Mouse (Mus musculus): ENCODE measurements around the gene Agrp.
"Not testable (repeated sequence)": the region's sequence is repeated elsewhere in the genome, so short reads cannot be mapped to it uniquely, and the experiment has no call there.

Agrp gene

GRCm38 (mm10) chr8:105621841-105622240 lies 15.4 kb downstream of the Agrp start:
- DNase-seq: no peak

GRCm38 (mm10) chr8:105620946-105621720 lies 16.1 kb downstream of the Agrp start:
- no peak for DNase-seq

- no peak for DNase-seq
Observed at GRCm38 (mm10) chr8:105620211-105620610, 17.0 kb downstream of the Agrp start.

GRCm38 (mm10) chr8:105618892-105619591 lies 18.2 kb downstream of the Agrp start:
- DNase-seq: no peak

GRCm38 (mm10) chr8:105618279-105618634 lies 18.9 kb downstream of the Agrp start:
- no peak for DNase-seq

GRCm38 (mm10) chr8:105617451-105618278 lies 19.5 kb downstream of the Agrp start:
- DNase-seq: no peak

- DNase-seq: no peak
Observed at GRCm38 (mm10) chr8:105615942-105616341, 21.3 kb downstream of the Agrp start.

- DNase-seq: no peak
Observed at GRCm38 (mm10) chr8:105613830-105614511, 23.2 kb downstream of the Agrp start.

GRCm38 (mm10) chr8:105613037-105613436 lies 24.2 kb downstream of the Agrp start:
- no peak for DNase-seq

- DNase-seq: no peak
Observed at GRCm38 (mm10) chr8:105611836-105612235, 25.4 kb downstream of the Agrp start.

- DNase-seq: no peak
Observed at GRCm38 (mm10) chr8:105609771-105610170, 27.4 kb downstream of the Agrp start.

GRCm38 (mm10) chr8:105609355-105609754 lies 27.8 kb downstream of the Agrp start:
- no peak for DNase-seq

GRCm38 (mm10) chr8:105607684-105608083 lies 29.5 kb downstream of the Agrp start:
- DNase-seq: peak; percentile 59

- DNase-seq: peak; percentile 30
Observed at GRCm38 (mm10) chr8:105607062-105607461, 30.1 kb downstream of the Agrp start.

- peak; percentile 81 for DNase-seq
Observed at GRCm38 (mm10) chr8:105606189-105607023, 30.8 kb downstream of the Agrp start.

GRCm38 (mm10) chr8:105605491-105606188 lies 31.6 kb downstream of the Agrp start:
- peak; percentile 41 for DNase-seq

GRCm38 (mm10) chr8:105604804-105605381 lies 32.3 kb downstream of the Agrp start, which contains the start of gene Ripor1:
Gene Ripor1, plus strand, starts transcription at chr8:105605255.
- peak; percentile 76 for DNase-seq

GRCm38 (mm10) chr8:105602540-105602939 lies 34.7 kb downstream of the Agrp start:
- DNase-seq: not testable (repeated sequence)

GRCm38 (mm10) chr8:105601301-105601700 lies 35.9 kb downstream of the Agrp start:
- no peak for DNase-seq

GRCm38 (mm10) chr8:105598777-105599176 lies 38.4 kb downstream of the Agrp start:
- DNase-seq: no peak
